Mouse (Mus musculus) lung, adult 18-20 months (tissue): ENCODE results near the gene Tex13c1.

Experiments used
- DNase-seq, 2 experiments: peaks; one replicate each; pipeline ENCODE4 v3.0.0; 2022; ENCODE audit warnings: mixed read lengths in 2 of 2

Tex13c1 gene

GRCm38 (mm10) chrX:43590860-43591259, at the start of gene Tex13c1:
Gene Tex13c1 (plus strand): TSS chrX:43591160.
- no peak for DNase-seq
